Mouse (Mus musculus) kidney, embryonic 15.5 days (tissue): ENCODE measurements around the gene Slc46a3. TPM values are rescaled to one million over a fixed set of nuclear protein-coding genes. Genes with fewer than 3 reads are reported as not detected.

Experiments used
- ATAC-seq: fragments of 200-750 bp; cut with Nextera tagmentation; replicated peaks from 2 replicates; pipeline ENCODE4 v1.8.0; 2017; ENCODE audit warnings: moderate TSS enrichment; ENCODE audit not compliant: low FRiP score
- H3K27ac ChIP-seq: fragments of 300-500 bp; sonication (generic); 2 replicates; pipeline ENCODE4 v1.5.1; 2015; ENCODE audit warnings: mild to moderate bottlenecking, inconsistent platforms
- H3K27me3 ChIP-seq: fragments of 300-500 bp; sonication (generic); 2 replicates; pipeline ENCODE4 v1.6.1; 2015; ENCODE audit warnings: inconsistent platforms
- H3K36me3 ChIP-seq: fragments of 300-500 bp; sonication (generic); 2 replicates; pipeline ENCODE4 v1.6.1; 2015; ENCODE audit warnings: inconsistent platforms
- H3K4me1 ChIP-seq: fragments of 300-500 bp; sonication (generic); 2 replicates; pipeline ENCODE4 v1.6.1; 2015; ENCODE audit warnings: inconsistent platforms
- H3K4me2 ChIP-seq: fragments of 300-500 bp; sonication (generic); 2 replicates; pipeline ENCODE4 v1.6.1; 2015; ENCODE audit warnings: moderate library complexity, mild to moderate bottlenecking, inconsistent platforms
- H3K4me3 ChIP-seq: fragments of 300-500 bp; sonication (generic); replicated peaks from 2 replicates; pipeline ENCODE4 v1.5.1; 2015; ENCODE audit warnings: mild to moderate bottlenecking, inconsistent platforms
- H3K9ac ChIP-seq: fragments of 300-500 bp; sonication (generic); 2 replicates; pipeline ENCODE4 v1.6.1; 2015; ENCODE audit warnings: mild to moderate bottlenecking, inconsistent platforms
- H3K9me3 ChIP-seq: fragments of 300-500 bp; sonication (generic); replicated peaks from 2 replicates; pipeline ENCODE4 v1.6.1; 2016; ENCODE audit warnings: inconsistent platforms
- WGBS: fragments of 180-500 bp; shearing (Covaris S2); methylation state at CpG from one replicate; pipeline ENCODE4 v1.1.7; 2015; ENCODE audit warnings: mixed read lengths; 5-methylcytosine and 5-hydroxymethylcytosine counted together
- polyA plus RNA-seq: library from polyadenylated mRNA; unstranded; fragments of >200 nt; fragmentation: Nextera tagmentation; extraction: Ambion mirVana; gene quantifications from 2 replicates; pipeline ENCODE4 v1.2.1, GENCODE M21; 2015

Slc46a3 gene
- 2.3 and 2.5 TPM in 2 replicates for polyA plus RNA-seq

- WGBS: under 1% methylated on average over 47 of the region's 47 CpGs
- Histone ChIP-seq H3K27me3 (peaks cover 30% of the 10 kb centered on the region), H3K9me3 (no peaks in the 10 kb centered on the region), H3K4me1 (peaks cover 18% of the 10 kb centered on the region), H3K27ac (no peak within 1 kb of the TSS), H3K36me3 (no peaks in the 10 kb centered on the region), H3K4me2 (peak within 1 kb of the TSS; percentile 94), H3K9ac (peak within 1 kb of the TSS; percentile 45), H3K4me3 (peak within 1 kb of the TSS; percentile 66)
- peak; percentile 99 for ATAC-seq
These were observed at the start of gene Slc46a3 for GRCm38 (mm10) chr5:147894455-147895076. Slc46a3 (minus strand) TSS chr5:147894815.

GRCm38 (mm10) chr5:147939226-147939625 is 44.6 kb upstream of the Slc46a3 start:
- Histone ChIP-seq H3K4me3 (no peak overlapping the region), H3K4me1 (no peaks in the 10 kb centered on the region), H3K27ac (no peak overlapping the region), H3K9ac (no peak overlapping the region), H3K36me3 (no peaks in the 10 kb centered on the region), H3K4me2 (no peak overlapping the region), H3K27me3 (no peaks in the 10 kb centered on the region), H3K9me3 (peaks cover 7% of the 10 kb centered on the region; the same call in 1 of the 2 replicates)
- no peak for ATAC-seq
- 78% methylated on average over 5 of the region's 5 CpGs for WGBS

DNA sequence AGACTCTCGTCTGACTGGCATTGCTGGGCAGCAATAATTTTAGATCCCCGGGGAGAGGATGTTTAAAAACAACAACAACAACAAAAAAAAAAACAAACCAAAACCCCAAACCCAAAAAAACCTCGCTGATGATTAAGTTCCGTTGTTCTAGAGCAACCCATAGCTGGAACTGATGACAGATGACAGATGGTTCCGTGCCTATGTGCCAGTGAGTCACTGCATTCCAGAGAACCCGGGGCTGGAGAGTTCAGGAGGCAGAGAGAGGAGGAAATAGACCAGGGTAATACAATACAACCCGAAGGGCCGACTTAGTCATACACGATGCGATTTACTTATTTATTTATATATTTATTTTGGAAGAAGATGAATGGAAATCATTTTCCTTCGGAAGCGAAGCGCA is 40.5 kb upstream of the Slc46a3 start:
- Histone ChIP-seq H3K4me2 (no peak overlapping the region), H3K27ac (no peak overlapping the region), H3K4me1 (no peaks in the 10 kb centered on the region), H3K9me3 (no peaks in the 10 kb centered on the region), H3K9ac (no peak overlapping the region), H3K36me3 (no peaks in the 10 kb centered on the region), H3K27me3 (no peaks in the 10 kb centered on the region), H3K4me3 (no peak overlapping the region)
- no peak for ATAC-seq
- 87% methylated on average over 13 of the region's 13 CpGs for WGBS

DNA sequence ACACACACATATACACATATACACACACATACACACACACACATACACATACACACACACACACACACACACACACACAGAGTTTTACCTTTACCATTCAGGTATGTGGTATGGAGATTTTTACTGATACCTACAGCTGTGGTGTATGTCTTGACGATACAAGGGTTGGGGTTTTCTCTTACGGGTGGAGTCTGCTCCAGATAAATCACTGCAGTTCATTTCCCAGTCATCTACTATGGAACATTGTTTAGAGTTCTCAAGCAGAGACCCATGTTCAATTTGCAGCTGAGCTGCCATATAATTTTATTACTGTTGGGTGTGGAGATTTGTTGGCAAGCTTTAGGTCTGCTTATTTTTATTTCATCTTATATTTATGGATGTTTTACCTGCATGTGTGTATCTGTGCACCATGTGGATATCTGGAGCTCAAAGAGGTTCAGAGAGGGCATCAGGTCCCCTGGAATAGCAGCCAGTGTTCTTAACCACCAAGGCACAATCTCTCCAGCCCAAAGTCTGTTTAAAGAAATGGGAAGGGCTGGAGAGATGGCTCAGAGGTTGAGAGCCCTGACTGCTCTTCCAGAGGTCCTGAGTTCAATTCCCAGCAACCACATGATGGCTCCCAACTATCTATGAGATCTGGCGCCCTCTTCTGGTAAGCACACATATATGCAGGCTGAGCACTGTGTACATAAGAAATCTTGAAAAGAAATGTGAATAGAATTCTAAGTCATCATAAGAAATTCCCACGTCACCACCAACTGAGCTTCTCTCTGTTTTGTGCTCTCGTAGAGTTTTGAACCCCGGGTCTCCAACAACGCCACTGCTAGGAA is 34.3 kb upstream of the Slc46a3 start:
- Histone ChIP-seq H3K9me3 (no peaks in the 10 kb centered on the region), H3K4me1 (no peaks in the 10 kb centered on the region), H3K27me3 (no peaks in the 10 kb centered on the region), H3K4me3 (no peak overlapping the region), H3K27ac (no peak overlapping the region), H3K4me2 (no peak overlapping the region), H3K9ac (no peak overlapping the region), H3K36me3 (no peaks in the 10 kb centered on the region)
- WGBS: 77% methylated on average over 7 of the region's 7 CpGs
- no peak for ATAC-seq

- Histone ChIP-seq H3K9ac (no peak overlapping the region), H3K27ac (no peak overlapping the region), H3K27me3 (no peaks in the 10 kb centered on the region), H3K36me3 (no peaks in the 10 kb centered on the region), H3K4me1 (no peaks in the 10 kb centered on the region), H3K9me3 (no peaks in the 10 kb centered on the region), H3K4me2 (no peak overlapping the region), H3K4me3 (no peak overlapping the region)
- 70% methylated on average over 15 of the region's 15 CpGs for WGBS
- no peak for ATAC-seq
These were observed 31.5 kb upstream of the Slc46a3 start for GRCm38 (mm10) chr5:147925935-147926604.

- no peak for ATAC-seq
- Histone ChIP-seq H3K36me3 (no peaks in the 10 kb centered on the region), H3K4me3 (no peak overlapping the region), H3K9me3 (no peaks in the 10 kb centered on the region), H3K27ac (no peak overlapping the region), H3K4me2 (no peak overlapping the region), H3K27me3 (no peaks in the 10 kb centered on the region), H3K9ac (no peak overlapping the region), H3K4me1 (no peaks in the 10 kb centered on the region)
- WGBS: 70% methylated on average over 5 of the region's 5 CpGs
These were observed 30.0 kb upstream of the Slc46a3 start for GRCm38 (mm10) chr5:147924621-147925020.

GRCm38 (mm10) chr5:147918044-147918846 is 23.6 kb upstream of the Slc46a3 start:
- 68% methylated on average over 17 of the region's 17 CpGs for WGBS
- Histone ChIP-seq H3K4me2 (no peak overlapping the region), H3K4me3 (no peak overlapping the region), H3K4me1 (peaks cover 12% of the 10 kb centered on the region), H3K9ac (no peak overlapping the region), H3K27ac (peak overlapping the region; percentile 51; the same call in 1 of the 2 replicates), H3K27me3 (no peaks in the 10 kb centered on the region), H3K36me3 (no peaks in the 10 kb centered on the region), H3K9me3 (no peaks in the 10 kb centered on the region)
- ATAC-seq: no peak

DNA sequence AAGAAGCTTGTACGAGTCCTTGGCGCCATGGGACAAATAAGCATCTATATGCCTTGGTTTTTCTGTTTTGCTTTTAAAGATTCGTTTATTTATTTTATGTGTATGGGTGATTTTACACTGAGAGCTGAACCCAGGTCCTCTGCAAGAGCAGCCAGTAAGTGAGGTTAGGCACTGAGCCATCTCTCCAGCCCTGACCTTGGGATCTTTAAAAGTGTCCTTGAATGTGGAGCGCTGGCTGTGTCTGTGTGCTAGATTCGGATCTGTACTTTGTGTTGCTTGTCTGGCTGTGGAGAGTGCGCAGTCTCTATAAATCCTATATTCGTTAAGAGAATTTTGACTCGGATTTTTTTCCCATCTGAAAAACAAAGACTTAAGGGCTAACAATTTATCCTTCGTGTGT is 21.6 kb upstream of the Slc46a3 start:
- Histone ChIP-seq H3K4me2 (no peak overlapping the region), H3K36me3 (no peaks in the 10 kb centered on the region), H3K27me3 (no peaks in the 10 kb centered on the region), H3K27ac (no peak overlapping the region), H3K9me3 (no peaks in the 10 kb centered on the region), H3K4me3 (no peak overlapping the region), H3K4me1 (peaks cover 17% of the 10 kb centered on the region), H3K9ac (no peak overlapping the region)
- WGBS: 85% methylated on average over 9 of the region's 9 CpGs
- ATAC-seq: no peak

DNA sequence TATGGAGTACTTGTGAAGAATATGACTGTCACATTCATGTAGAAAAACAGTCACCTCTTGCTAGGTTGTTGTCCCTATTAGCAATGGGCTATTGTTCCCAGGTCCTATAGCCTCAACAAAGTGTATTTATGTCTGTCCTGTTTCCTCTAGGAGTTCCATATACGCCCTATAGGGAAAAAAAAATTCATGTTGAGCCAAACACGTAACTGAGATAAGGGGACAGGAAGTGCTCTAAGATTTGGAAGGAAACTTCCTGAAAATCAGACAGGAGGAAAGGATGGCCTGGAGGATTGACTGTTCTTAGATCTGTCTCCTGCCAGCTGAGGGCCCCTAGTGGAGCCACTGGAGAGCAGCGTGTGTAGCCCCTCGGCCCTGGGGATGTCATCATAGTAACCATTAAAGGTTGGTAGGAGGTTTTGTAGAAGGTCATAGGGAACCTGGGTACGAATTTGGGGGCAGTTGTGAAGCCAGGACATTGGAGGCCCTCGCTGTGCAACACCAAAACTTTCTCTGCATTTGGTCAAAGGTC is 20.5 kb upstream of the Slc46a3 start:
- Histone ChIP-seq H3K36me3 (no peaks in the 10 kb centered on the region), H3K9ac (no peak overlapping the region), H3K27ac (0 out of 2 replicates have a peak overlapping the region, but pooled peaks have one; percentile 42), H3K4me2 (no peak overlapping the region), H3K9me3 (no peaks in the 10 kb centered on the region), H3K4me1 (peaks cover 17% of the 10 kb centered on the region), H3K27me3 (peaks cover 2% of the 10 kb centered on the region; the same call in 1 of the 2 replicates), H3K4me3 (no peak overlapping the region)
- ATAC-seq: no peak
- whole genome bisulfite sequencing: 50% methylated on average over 6 of the region's 6 CpGs

DNA sequence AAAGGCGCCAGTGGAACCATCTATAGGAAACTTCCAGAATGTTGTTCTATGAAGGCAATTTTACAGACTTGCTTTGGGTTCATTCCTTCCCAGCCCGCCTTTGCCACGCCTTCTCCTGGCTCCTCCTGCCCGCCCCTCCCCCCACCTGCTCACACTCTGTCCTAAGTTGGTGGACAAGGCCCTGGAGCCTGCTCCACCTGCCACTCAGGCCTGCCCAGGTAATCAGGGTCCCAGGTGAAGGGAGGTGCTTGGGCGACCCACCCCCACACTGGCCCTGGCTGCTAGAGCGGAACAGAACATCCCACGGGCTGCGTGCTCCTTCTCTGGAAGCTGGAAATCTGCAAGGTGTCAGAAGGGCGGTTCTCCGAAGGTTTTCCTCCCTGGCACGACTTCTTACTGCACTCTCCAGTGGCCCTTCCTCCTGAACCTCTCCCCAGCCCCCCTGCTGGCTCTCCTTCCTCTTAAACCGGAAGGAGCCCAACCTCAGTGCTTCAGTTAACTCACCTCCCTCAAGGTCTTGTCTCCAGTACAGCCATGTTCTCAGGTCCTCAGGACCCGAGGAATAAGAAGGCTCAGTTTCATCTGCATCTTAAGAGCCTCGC is 18.7 kb upstream of the Slc46a3 start:
- Histone ChIP-seq H3K4me3 (no peak overlapping the region), H3K4me1 (peaks cover 17% of the 10 kb centered on the region), H3K27ac (peak overlapping the region; percentile 59), H3K27me3 (peaks cover 2% of the 10 kb centered on the region; the same call in 1 of the 2 replicates), H3K9ac (no peak overlapping the region), H3K4me2 (peak overlapping the region; percentile 38), H3K9me3 (no peaks in the 10 kb centered on the region), H3K36me3 (no peaks in the 10 kb centered on the region)
- 14% methylated on average over 14 of the region's 14 CpGs for WGBS
- peak; percentile 83 for ATAC-seq

GRCm38 (mm10) chr5:147911744-147912143 is 17.1 kb upstream of the Slc46a3 start:
- Histone ChIP-seq H3K4me3 (no peak overlapping the region), H3K27ac (no peak overlapping the region), H3K4me1 (peaks cover 17% of the 10 kb centered on the region), H3K9me3 (no peaks in the 10 kb centered on the region), H3K36me3 (no peaks in the 10 kb centered on the region), H3K4me2 (no peak overlapping the region), H3K9ac (no peak overlapping the region), H3K27me3 (peaks cover 2% of the 10 kb centered on the region; the same call in 1 of the 2 replicates)
- WGBS: 74% methylated on average over 5 of the region's 5 CpGs
- ATAC-seq: no peak
